Mouse (Mus musculus) frontal cortex, adult 2 months (tissue): ENCODE data around the gene Olfr65. TPM values are rescaled to one million over a fixed set of nuclear protein-coding genes. Genes with fewer than 3 reads are reported as not detected.

Experiments used
- DNase-seq, 2 experiments: peaks; one replicate each; pipeline ENCODE4 v3.0.0; 2022; ENCODE audit warnings: low spot score in 1 of 2; ENCODE audit errors: extremely low spot score in 1 of 2
- polyA plus RNA-seq: library from polyadenylated mRNA; depleted of rRNA; stranded (reverse); fragments of >200 nt; gene quantifications from 2 replicates; pipeline ENCODE4 v1.2.3, GENCODE M21; 2012; rRNA removed

Gene Olfr65
- polyA plus RNA-seq = not detected in 2 replicates

- no peak for DNase-seq
Observed at GRCm38 (mm10) chr7:103903187-103903586, at the start of gene Olfr65. Gene Olfr65, plus strand, starts transcription at chr7:103903487.

GRCm38 (mm10) chr7:103854669-103855068, 48.6 kb upstream of the Olfr65 start:
- no peak for DNase-seq

- DNase-seq = no peak
Observed at GRCm38 (mm10) chr7:103859076-103859475, 44.2 kb upstream of the Olfr65 start.

GRCm38 (mm10) chr7:103860855-103861254, 42.4 kb upstream of the Olfr65 start:
- DNase-seq = peak in 1 of 2 experiments; percentile 6

GRCm38 (mm10) chr7:103861531-103861930, 41.8 kb upstream of the Olfr65 start:
- DNase-seq = no peak

GRCm38 (mm10) chr7:103865716-103866115, 37.6 kb upstream of the Olfr65 start:
- no peak for DNase-seq

- no peak for DNase-seq
Observed at GRCm38 (mm10) chr7:103870667-103871066, 32.6 kb upstream of the Olfr65 start.

- peak in 1 of 2 experiments; percentile 40 for DNase-seq
Observed at GRCm38 (mm10) chr7:103873064-103873463, 30.2 kb upstream of the Olfr65 start.

GRCm38 (mm10) chr7:103874451-103874850, 28.8 kb upstream of the Olfr65 start:
- DNase-seq = no peak

- DNase-seq = no peak
Observed at GRCm38 (mm10) chr7:103877093-103877492, 26.2 kb upstream of the Olfr65 start.

- DNase-seq = no peak
Observed at GRCm38 (mm10) chr7:103886152-103886551, 17.1 kb upstream of the Olfr65 start, which contains the start of gene Olfr66. Gene Olfr66, minus strand, starts transcription at chr7:103886252.

- no peak for DNase-seq
Observed at GRCm38 (mm10) chr7:103894385-103894784, 8.9 kb upstream of the Olfr65 start, which contains the start of gene Olfr64. Gene Olfr64, minus strand, starts transcription at chr7:103894485.

GRCm38 (mm10) chr7:103910047-103910446, 6.8 kb downstream of the Olfr65 start:
- no peak for DNase-seq

- DNase-seq = no peak
Observed at GRCm38 (mm10) chr7:103912969-103913511, 9.8 kb downstream of the Olfr65 start.

- no peak for DNase-seq
Observed at GRCm38 (mm10) chr7:103915338-103915737, 12.1 kb downstream of the Olfr65 start.

GRCm38 (mm10) chr7:103928525-103928924, 25.2 kb downstream of the Olfr65 start, which contains the start of gene Olfr631:
Gene Olfr631, plus strand, starts transcription at chr7:103928825.
- DNase-seq = no peak

- DNase-seq = no peak
Observed at GRCm38 (mm10) chr7:103934264-103934663, 31.0 kb downstream of the Olfr65 start, which contains the start of gene Olfr632. Gene Olfr632, plus strand, starts transcription at chr7:103934347.

- DNase-seq = peak in 1 of 2 experiments; percentile 42
Observed at GRCm38 (mm10) chr7:103942730-103943129, 39.4 kb downstream of the Olfr65 start.

- DNase-seq = no peak
Observed at GRCm38 (mm10) chr7:103944137-103944536, 40.9 kb downstream of the Olfr65 start, which contains the start of gene Olfr633. Gene Olfr633, plus strand, starts transcription at chr7:103944437.
